Mouse (Mus musculus): ENCODE measurements around the gene Usp47. TPM values are rescaled to one million over a fixed set of nuclear protein-coding genes. Genes with fewer than 3 reads are reported as not detected.

Gene Usp47
- polyA plus RNA-seq (2012; rRNA removed) = 11.5 and 15.5 TPM in 2 replicates

DNA sequence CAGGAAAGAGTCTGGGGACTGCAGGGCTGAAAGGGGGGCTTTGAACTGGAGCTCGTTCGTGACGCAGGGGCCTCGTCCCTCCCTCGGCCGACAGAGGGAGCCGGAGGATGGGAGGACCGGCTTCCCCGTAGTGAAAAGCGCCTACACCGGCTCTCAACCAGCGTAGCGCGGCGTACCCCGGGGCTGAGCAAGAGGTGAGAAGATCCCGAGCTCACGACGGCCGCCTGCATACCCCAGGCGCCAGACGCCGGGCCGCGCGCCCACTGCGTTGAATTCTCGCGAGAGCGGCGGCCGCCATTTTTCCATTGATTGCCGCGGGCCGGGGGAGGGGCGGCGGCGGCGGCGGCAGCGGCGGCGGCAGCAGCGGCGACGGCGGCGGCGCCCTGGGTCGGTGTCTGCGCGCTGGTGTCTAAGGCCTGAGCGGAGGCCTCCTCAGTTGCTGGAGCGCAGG lies at the start of gene Usp47:
Gene Usp47 (plus strand): TSS at position 355 of the 451 bp plus-strand sequence.
- Histone ChIP-seq H3K27me3 (replicated peaks; ENCODE audit: control insufficient read depth, insufficient read depth, low read length) (no peaks in the 10 kb centered on the region), H3K4me3 (ENCODE audit: insufficient read depth, low read depth, low read length) (peak within 1 kb of the TSS; percentile 75), H3K36me3 (ENCODE audit: control insufficient read depth, insufficient read depth, low read length) (no peaks in the 10 kb centered on the region), H3K4me1 (ENCODE audit: control insufficient read depth, insufficient read depth, low read length) (peaks cover 18% of the 10 kb centered on the region), H3K27ac (ENCODE audit: insufficient read depth, low read depth, low read length) (peak within 1 kb of the TSS; percentile 92)
- peak; percentile 87 for DNase-seq
- TF ChIP-seq POLR2A (IDR thresholded peaks at IDR 0.05; ENCODE audit: low read depth, low read length) (no peak), CTCF (conservative IDR thresholded peaks at IDR 0.05; ENCODE audit: insufficient read depth, insufficient read length, low read depth, low read length) (peak; percentile 54)
- under 1% methylated on average over 43 of the region's 54 CpGs for WGBS

- WGBS = 55% methylated on average over 2 of the region's 2 CpGs
- H3K4me1 ChIP-seq (ENCODE audit: control insufficient read depth, insufficient read depth, low read length) = no peaks in the 10 kb centered on the region
- no peak overlapping the region for H3K27ac ChIP-seq (ENCODE audit: insufficient read depth, low read depth, low read length)
- no peak overlapping the region for H3K4me3 ChIP-seq (ENCODE audit: insufficient read depth, low read depth, low read length)
- H3K27me3 ChIP-seq (replicated peaks; ENCODE audit: control insufficient read depth, insufficient read depth, low read length) = no peaks in the 10 kb centered on the region
- no peaks in the 10 kb centered on the region for H3K36me3 ChIP-seq (ENCODE audit: control insufficient read depth, insufficient read depth, low read length)
- TF ChIP-seq POLR2A (IDR thresholded peaks at IDR 0.05; ENCODE audit: low read depth, low read length) (no peak), CTCF (conservative IDR thresholded peaks at IDR 0.05; ENCODE audit: insufficient read depth, insufficient read length, low read depth, low read length) (no peak)
- DNase-seq = no peak
These were observed 46.9 kb upstream of the Usp47 start for GRCm38 (mm10) chr7:111976401-111976800.

DNA sequence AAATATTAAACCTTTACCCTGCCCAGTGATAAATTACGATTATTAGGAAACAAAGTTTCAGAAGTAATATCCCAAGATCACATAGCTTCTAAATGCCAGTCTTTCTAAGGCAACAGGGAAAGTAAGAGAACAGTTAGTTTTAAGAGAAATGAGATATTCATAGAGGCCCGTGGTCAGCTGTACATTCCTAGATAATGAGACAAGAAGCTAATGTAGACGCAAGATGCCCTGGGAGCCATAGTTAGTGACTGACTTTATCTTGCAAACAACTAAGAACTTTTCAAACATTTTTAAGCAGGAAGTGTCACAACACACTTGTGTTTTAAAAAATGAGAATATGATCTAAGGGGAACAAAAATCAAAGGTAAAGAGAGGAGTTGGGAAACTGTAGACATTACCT lies 45.4 kb upstream of the Usp47 start:
- no peak overlapping the region for H3K4me3 ChIP-seq (ENCODE audit: insufficient read depth, low read depth, low read length)
- no peak for DNase-seq
- TF ChIP-seq CTCF (conservative IDR thresholded peaks at IDR 0.05; ENCODE audit: insufficient read depth, insufficient read length, low read depth, low read length) (no peak), POLR2A (IDR thresholded peaks at IDR 0.05; ENCODE audit: low read depth, low read length) (no peak)
- no peaks in the 10 kb centered on the region for H3K27me3 ChIP-seq (replicated peaks; ENCODE audit: control insufficient read depth, insufficient read depth, low read length)
- no peak overlapping the region for H3K27ac ChIP-seq (ENCODE audit: insufficient read depth, low read depth, low read length)
- no peaks in the 10 kb centered on the region for H3K36me3 ChIP-seq (ENCODE audit: control insufficient read depth, insufficient read depth, low read length)
- 82% methylated on average over 3 of the region's 3 CpGs for WGBS
- no peaks in the 10 kb centered on the region for H3K4me1 ChIP-seq (ENCODE audit: control insufficient read depth, insufficient read depth, low read length)

GRCm38 (mm10) chr7:111982296-111982695 lies 41.0 kb upstream of the Usp47 start:
- Histone ChIP-seq H3K27me3 (replicated peaks; ENCODE audit: control insufficient read depth, insufficient read depth, low read length) (no peaks in the 10 kb centered on the region), H3K4me3 (ENCODE audit: insufficient read depth, low read depth, low read length) (no peak overlapping the region), H3K36me3 (ENCODE audit: control insufficient read depth, insufficient read depth, low read length) (no peaks in the 10 kb centered on the region), H3K4me1 (ENCODE audit: control insufficient read depth, insufficient read depth, low read length) (no peaks in the 10 kb centered on the region), H3K27ac (ENCODE audit: insufficient read depth, low read depth, low read length) (no peak overlapping the region)
- TF ChIP-seq POLR2A (IDR thresholded peaks at IDR 0.05; ENCODE audit: low read depth, low read length) (no peak), CTCF (conservative IDR thresholded peaks at IDR 0.05; ENCODE audit: insufficient read depth, insufficient read length, low read depth, low read length) (no peak)
- WGBS = 94% methylated on average over 15 of the region's 15 CpGs
- no peak for DNase-seq

DNA sequence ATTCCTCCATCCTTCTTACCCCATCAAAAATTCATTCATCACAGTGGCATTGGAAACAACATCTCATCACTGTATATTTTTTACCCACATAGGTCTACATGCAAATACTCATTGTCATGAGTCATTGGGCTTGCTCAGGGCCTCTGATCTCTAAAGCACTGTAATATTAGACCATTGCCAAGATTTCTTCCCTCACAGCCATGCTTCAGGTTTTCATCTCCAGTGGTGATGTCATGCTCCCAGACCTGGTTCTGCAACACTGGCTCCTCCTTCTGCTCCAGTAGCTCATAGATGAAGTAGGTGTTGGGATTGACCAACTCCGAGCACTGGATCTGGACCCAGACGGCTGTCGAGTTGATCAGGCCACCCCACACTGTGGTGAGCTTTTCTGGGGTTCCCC lies 38.8 kb upstream of the Usp47 start:
- Histone ChIP-seq H3K27me3 (replicated peaks; ENCODE audit: control insufficient read depth, insufficient read depth, low read length) (no peaks in the 10 kb centered on the region; the same call in 1 of the 2 replicates), H3K4me1 (ENCODE audit: control insufficient read depth, insufficient read depth, low read length) (no peaks in the 10 kb centered on the region), H3K27ac (ENCODE audit: insufficient read depth, low read depth, low read length) (no peak overlapping the region), H3K4me3 (ENCODE audit: insufficient read depth, low read depth, low read length) (no peak overlapping the region), H3K36me3 (ENCODE audit: control insufficient read depth, insufficient read depth, low read length) (no peaks in the 10 kb centered on the region)
- no peak for TF ChIP-seq POLR2A (IDR thresholded peaks at IDR 0.05; ENCODE audit: low read depth, low read length)
- TF ChIP-seq CTCF (conservative IDR thresholded peaks at IDR 0.05; ENCODE audit: insufficient read depth, insufficient read length, low read depth, low read length) = no peak
- 91% methylated on average over 3 of the region's 3 CpGs for WGBS
- no peak for DNase-seq

GRCm38 (mm10) chr7:111985266-111985665 lies 38.0 kb upstream of the Usp47 start:
- no peak for TF ChIP-seq POLR2A (IDR thresholded peaks at IDR 0.05; ENCODE audit: low read depth, low read length)
- Histone ChIP-seq H3K4me3 (ENCODE audit: insufficient read depth, low read depth, low read length) (no peak overlapping the region), H3K27me3 (replicated peaks; ENCODE audit: control insufficient read depth, insufficient read depth, low read length) (no peaks in the 10 kb centered on the region; the same call in 1 of the 2 replicates), H3K4me1 (ENCODE audit: control insufficient read depth, insufficient read depth, low read length) (no peaks in the 10 kb centered on the region), H3K36me3 (ENCODE audit: control insufficient read depth, insufficient read depth, low read length) (no peaks in the 10 kb centered on the region), H3K27ac (ENCODE audit: insufficient read depth, low read depth, low read length) (no peak overlapping the region)
- WGBS = 74% methylated on average over 4 of the region's 4 CpGs
- DNase-seq = no peak

- TF ChIP-seq POLR2A (IDR thresholded peaks at IDR 0.05; ENCODE audit: low read depth, low read length) (no peak), CTCF (conservative IDR thresholded peaks at IDR 0.05; ENCODE audit: insufficient read depth, insufficient read length, low read depth, low read length) (no peak)
- H3K4me1 ChIP-seq (ENCODE audit: control insufficient read depth, insufficient read depth, low read length) = no peaks in the 10 kb centered on the region
- DNase-seq = no peak
- H3K27me3 ChIP-seq (replicated peaks; ENCODE audit: control insufficient read depth, insufficient read depth, low read length) = no peaks in the 10 kb centered on the region; the same call in 1 of the 2 replicates
- no peak overlapping the region for H3K4me3 ChIP-seq (ENCODE audit: insufficient read depth, low read depth, low read length)
- no peaks in the 10 kb centered on the region for H3K36me3 ChIP-seq (ENCODE audit: control insufficient read depth, insufficient read depth, low read length)
- WGBS = 66% methylated on average over 3 of the region's 3 CpGs
- H3K27ac ChIP-seq (ENCODE audit: insufficient read depth, low read depth, low read length) = no peak overlapping the region
These were observed 36.4 kb upstream of the Usp47 start for GRCm38 (mm10) chr7:111986906-111987305.
